ENCODE assay signal across 10 mouse cellular contexts in the genomic region with DNA sequence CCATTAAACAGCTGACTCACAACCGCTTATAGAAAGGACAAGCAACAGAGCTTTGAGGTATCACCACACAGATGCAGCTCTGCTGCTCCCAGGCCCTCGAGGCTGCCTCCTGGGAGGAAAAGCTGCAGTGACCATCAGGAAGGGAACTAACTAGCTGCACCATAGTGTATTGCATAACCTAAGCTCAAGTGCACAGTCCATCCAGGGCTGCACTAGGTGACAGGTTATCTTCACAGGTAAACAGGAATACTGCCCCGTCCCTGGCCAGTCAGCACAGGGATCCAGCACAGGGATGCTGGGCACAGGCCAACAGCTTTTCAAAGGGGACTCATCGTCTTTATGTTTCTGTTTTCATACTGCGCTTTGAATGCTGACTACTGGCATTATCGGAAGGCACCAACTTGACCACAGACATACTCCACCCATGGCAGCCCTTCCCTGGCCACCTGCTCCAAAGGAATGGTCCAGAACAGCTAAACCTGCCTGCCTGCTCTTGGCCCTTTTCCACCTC. TPM values are rescaled to one million over a fixed set of nuclear protein-coding genes. Genes with fewer than 3 reads are reported as not detected.
A peak's percentile ranks its signal among the peaks of the same experiment; 100 is the strongest.
DNase-seq lines count a peak whose midpoint lies in the region; ATAC-seq and TF ChIP-seq lines count a peak whose summit lies in the region.
"Had no signal": no experiment of that assay in that cellular context is flagged by ENCODE, and none has a peak within 500 bp of the region (broad histone marks: within the 10 kb centered on the region; RNA-seq: fewer than 3 reads in every experiment).

No protein-coding gene starts in this region.

- TF ChIP-seq CTCF in CH12.LX (conservative IDR thresholded peaks at IDR 0.05 in 1 of 2, IDR thresholded peaks at IDR 0.05 in 1 of 2; ENCODE audit: low read depth in 2 of 2, low read length in 2 of 2): no peak

- peaks cover 11% of the 10 kb centered on the region; the same call in 1 of the 2 replicates for H3K27me3 ChIP-seq in hindbrain, embryonic 10.5 days (ENCODE audit: insufficient read depth, poor library complexity, severe bottlenecking)
- 0 out of 2 replicates have a peak, but pooled peaks cover 2% of the 10 kb centered on the region for H3K27me3 ChIP-seq in hindbrain, embryonic 11.5 days (ENCODE audit: control insufficient read depth, insufficient read depth, low read length)
- H3K27me3 ChIP-seq in CH12.LX (replicated peaks): no peaks in the 10 kb centered on the region
- no peaks in the 10 kb centered on the region for H3K27me3 ChIP-seq in embryonic facial prominence, embryonic 14.5 days (replicated peaks; ENCODE audit: control insufficient read depth, insufficient read depth, low read length)
- H3K27me3 ChIP-seq in liver, embryonic 12.5 days (replicated peaks): no peaks in the 10 kb centered on the region
- H3K27me3 ChIP-seq in forebrain, embryonic 14.5 days (replicated peaks; ENCODE audit: control insufficient read depth, insufficient read depth, low read length): no peaks in the 10 kb centered on the region
- peaks cover 18% of the 10 kb centered on the region for H3K27me3 ChIP-seq in forebrain, embryonic 10.5 days (ENCODE audit: poor library complexity, severe bottlenecking)
- H3K27me3 ChIP-seq: forebrain, embryonic 12.5 days; Patski had no signal

- H3K79me2 ChIP-seq in CH12.LX (replicated peaks; ENCODE audit: control insufficient read depth, extremely low read depth, insufficient read depth, poor library complexity, severe bottlenecking): peaks cover 35% of the 10 kb centered on the region

- dilution Hi-C loops in CH12.LX (cut with MboI; ENCODE audit: extremely low pct_ligation_motif_present, extremely low pct_unique_long_range_greater_than_20kb, low sequenced_read_pairs): no loop called here

- H3K9ac ChIP-seq in hindbrain, embryonic 11.5 days (ENCODE audit: low read depth, low read length): no peak overlapping the region
- peak overlapping the region; percentile 87 for H3K9ac ChIP-seq in CH12.LX (ENCODE audit: insufficient read depth, low read depth)
- no peak overlapping the region for H3K9ac ChIP-seq in embryonic facial prominence, embryonic 14.5 days (ENCODE audit: low read depth, low read length)
- H3K9ac ChIP-seq in liver, embryonic 12.5 days: peak overlapping the region; percentile 93
- H3K9ac ChIP-seq in forebrain, embryonic 14.5 days (ENCODE audit: low read length): no peak overlapping the region
- H3K9ac ChIP-seq: forebrain, embryonic 12.5 days had no signal

- in situ Hi-C loops in CH12.LX (cut with MboI; ENCODE audit: low pct_ligation_motif_present, low pct_unique_long_range_greater_than_20kb, low sequenced_read_pairs): no loop called here

- no peak for ATAC-seq in hindbrain, embryonic 11.5 days (ENCODE audit: low FRiP score)
- ATAC-seq in embryonic facial prominence, embryonic 14.5 days (ENCODE audit: low read depth): no peak
- ATAC-seq in liver, embryonic 12.5 days: peak; percentile 20; the same call in 1 of the 2 replicates
- ATAC-seq in forebrain, embryonic 14.5 days: no peak
- ATAC-seq: Patski had no signal

- H3K4me2 ChIP-seq in hindbrain, embryonic 11.5 days (replicated peaks; ENCODE audit: low read depth, low read length): no peak overlapping the region
- peak overlapping the region; percentile 85 for H3K4me2 ChIP-seq in CH12.LX (ENCODE audit: insufficient read depth, low read depth, poor library complexity, severe bottlenecking)
- H3K4me2 ChIP-seq in embryonic facial prominence, embryonic 14.5 days (ENCODE audit: low read depth, low read length): peak overlapping the region; percentile 91; the same call in 1 of the 2 replicates
- H3K4me2 ChIP-seq in liver, embryonic 12.5 days: peak overlapping the region; percentile 86
- H3K4me2 ChIP-seq in forebrain, embryonic 14.5 days (ENCODE audit: low read length): no peak overlapping the region

- no peak for TF ChIP-seq RAD21 in CH12.LX (IDR thresholded peaks at IDR 0.05; ENCODE audit: low read depth, low read length)

- no peak for DNase-seq in hindbrain, embryonic 10.5 days (ENCODE audit: low spot score)
- DNase-seq in hindbrain, embryonic 11.5 days (ENCODE audit: low spot score): no peak
- no peak for DNase-seq in CH12.LX (ENCODE audit: extremely low read depth)
- no peak for DNase-seq in embryonic facial prominence, embryonic 14.5 days (ENCODE audit: low spot score)
- no peak for DNase-seq in right cerebral cortex, postnatal 10 days (ENCODE audit: low spot score in 2 of 2)
- no peak for DNase-seq in forebrain, embryonic 14.5 days (ENCODE audit: low spot score)
- DNase-seq in forebrain, embryonic 10.5 days (ENCODE audit: extremely low spot score, low spot score): no peak

- peaks cover 19% of the 10 kb centered on the region for H3K36me3 ChIP-seq in hindbrain, embryonic 10.5 days
- no peaks in the 10 kb centered on the region for H3K36me3 ChIP-seq in hindbrain, embryonic 11.5 days (ENCODE audit: control insufficient read depth, insufficient read depth, low read length)
- H3K36me3 ChIP-seq in CH12.LX (replicated peaks in 1 of 2; ENCODE audit: control insufficient read depth in 1 of 2, insufficient read depth in 1 of 2, low read length in 1 of 2): peaks cover 7 to 37% of the 10 kb centered on the region in 2 experiments
- peaks cover 11% of the 10 kb centered on the region for H3K36me3 ChIP-seq in embryonic facial prominence, embryonic 14.5 days (ENCODE audit: control insufficient read depth, insufficient read depth, low read length)
- H3K36me3 ChIP-seq in liver, embryonic 12.5 days: peaks cover 35% of the 10 kb centered on the region
- peaks cover 17% of the 10 kb centered on the region; the same call in 1 of the 2 replicates for H3K36me3 ChIP-seq in forebrain, embryonic 14.5 days (ENCODE audit: control insufficient read depth, insufficient read depth, low read length)
- peaks cover 19% of the 10 kb centered on the region for H3K36me3 ChIP-seq in forebrain, embryonic 10.5 days (replicated peaks)

- peak overlapping the region; percentile 1; the same call in 1 of the 2 replicates for H3K4me3 ChIP-seq in hindbrain, embryonic 10.5 days
- no peak overlapping the region for H3K4me3 ChIP-seq in hindbrain, embryonic 11.5 days (ENCODE audit: low read depth, low read length)
- H3K4me3 ChIP-seq in CH12.LX (replicated peaks in 1 of 3; ENCODE audit: low read depth in 2 of 3, low read length in 2 of 3, poor library complexity in 1 of 3): peak overlapping the region; percentile 75 to 94 (median 78)
- peak overlapping the region; percentile 75; the same call in 1 of the 2 replicates for H3K4me3 ChIP-seq in embryonic facial prominence, embryonic 14.5 days (ENCODE audit: low read depth, low read length)
- peak overlapping the region; percentile 72 for H3K4me3 ChIP-seq in liver, embryonic 12.5 days
- no peak overlapping the region for H3K4me3 ChIP-seq in forebrain, embryonic 14.5 days (ENCODE audit: low read depth, low read length)
- H3K4me3 ChIP-seq in forebrain, embryonic 10.5 days: no peak overlapping the region

- no peak for TF ChIP-seq POLR2A in CH12.LX (IDR thresholded peaks at IDR 0.05; ENCODE audit: low read depth, low read length)

- no peak overlapping the region for H3K27ac ChIP-seq in hindbrain, embryonic 10.5 days
- H3K27ac ChIP-seq in hindbrain, embryonic 11.5 days (ENCODE audit: low read depth, low read length): no peak overlapping the region
- peak overlapping the region; percentile 94 for H3K27ac ChIP-seq in CH12.LX (ENCODE audit: insufficient read depth, low read depth)
- H3K27ac ChIP-seq in embryonic facial prominence, embryonic 14.5 days (replicated peaks; ENCODE audit: low read depth, low read length): no peak overlapping the region
- peak overlapping the region; percentile 98 for H3K27ac ChIP-seq in liver, embryonic 12.5 days
- H3K27ac ChIP-seq in forebrain, embryonic 14.5 days (ENCODE audit: low read depth, low read length): no peak overlapping the region
- no peak overlapping the region for H3K27ac ChIP-seq in forebrain, embryonic 10.5 days
- H3K27ac ChIP-seq: forebrain, embryonic 12.5 days had no signal

- H3K4me1 ChIP-seq in hindbrain, embryonic 10.5 days (replicated peaks): peaks cover 36% of the 10 kb centered on the region
- H3K4me1 ChIP-seq in hindbrain, embryonic 11.5 days (replicated peaks; ENCODE audit: control insufficient read depth, insufficient read depth, low read length): no peaks in the 10 kb centered on the region; the same call in 1 of the 2 replicates
- H3K4me1 ChIP-seq in CH12.LX (ENCODE audit: control insufficient read depth in 1 of 2, insufficient read depth in 2 of 2): peaks cover 17 to 63% of the 10 kb centered on the region in 2 experiments
- peaks cover 15% of the 10 kb centered on the region for H3K4me1 ChIP-seq in embryonic facial prominence, embryonic 14.5 days (ENCODE audit: control insufficient read depth, insufficient read depth, low read length)
- peaks cover 72% of the 10 kb centered on the region for H3K4me1 ChIP-seq in liver, embryonic 12.5 days
- H3K4me1 ChIP-seq in forebrain, embryonic 14.5 days (ENCODE audit: control insufficient read depth, insufficient read depth, low read length): peaks cover 5% of the 10 kb centered on the region
- H3K4me1 ChIP-seq in forebrain, embryonic 10.5 days: peaks cover 32% of the 10 kb centered on the region

- 89% methylated on average over 6 of the region's 6 CpGs for WGBS in hindbrain, embryonic 10.5 days
- WGBS in hindbrain, embryonic 11.5 days: 89% methylated on average over 6 of the region's 6 CpGs
- WGBS in embryonic facial prominence, embryonic 14.5 days: 78% methylated on average over 6 of the region's 6 CpGs
- 52% methylated on average over 6 of the region's 6 CpGs for WGBS in liver, embryonic 12.5 days (ENCODE audit: insufficient replicate concordance)
- WGBS in forebrain, embryonic 14.5 days: 89% methylated on average over 6 of the region's 6 CpGs
- WGBS in forebrain, embryonic 10.5 days: 93% methylated on average over 6 of the region's 6 CpGs

- no peaks in the 10 kb centered on the region for H3K9me3 ChIP-seq in hindbrain, embryonic 10.5 days
- no peaks in the 10 kb centered on the region for H3K9me3 ChIP-seq in hindbrain, embryonic 11.5 days (ENCODE audit: control insufficient read depth, low read length)
- H3K9me3 ChIP-seq in CH12.LX (replicated peaks; ENCODE audit: low read length): no peaks in the 10 kb centered on the region
- H3K9me3 ChIP-seq in embryonic facial prominence, embryonic 14.5 days (ENCODE audit: control insufficient read depth, low read length): no peaks in the 10 kb centered on the region
- H3K9me3 ChIP-seq in liver, embryonic 12.5 days (replicated peaks): no peaks in the 10 kb centered on the region
- no peaks in the 10 kb centered on the region for H3K9me3 ChIP-seq in forebrain, embryonic 14.5 days (replicated peaks; ENCODE audit: control insufficient read depth, low read length)
- H3K9me3 ChIP-seq in forebrain, embryonic 10.5 days: no peaks in the 10 kb centered on the region
- H3K9me3 ChIP-seq: forebrain, embryonic 12.5 days had no signal

- no peak for TF ChIP-seq EP300 in CH12.LX (IDR thresholded peaks at IDR 0.05; ENCODE audit: low read length)

RNA-seq across cellular contexts. Expression of a gene that starts 2.3 kb away (rescaled TPM):
- polyA plus RNA-seq in hindbrain, embryonic 10.5 days (2016; fragmentation: Nextera tagmentation; extraction: Ambion mirVana): 7.9 and 8.1 TPM in 2 replicates
- polyA plus RNA-seq in hindbrain, embryonic 11.5 days (2014; fragmentation: Nextera tagmentation; extraction: Ambion mirVana): 5.0 and 6.8 TPM in 2 replicates
- 10.3 and 11.4 TPM in 2 replicates for total RNA-seq in CH12.LX (2012; rRNA removed)
- total RNA-seq in CH12.LX (2014; rRNA removed): 2.8 and 4.3 TPM in 2 replicates
- polyA plus RNA-seq in CH12.LX (2012; ENCODE audit: insufficient read length, low read depth): 16.1 and 23.4 TPM in 2 replicates
- polyA plus RNA-seq in embryonic facial prominence, embryonic 14.5 days (2014; fragmentation: Nextera tagmentation; extraction: Ambion mirVana): 14.2 and 18.6 TPM in 2 replicates
- 28.6 and 30.5 TPM in 2 replicates for polyA plus RNA-seq in liver, embryonic 12.5 days (2016; fragmentation: Nextera tagmentation; extraction: Ambion mirVana)
- polyA plus RNA-seq in forebrain, embryonic 14.5 days (2014; fragmentation: Nextera tagmentation; extraction: Ambion mirVana): 3.8 and 4.9 TPM in 2 replicates
- polyA plus RNA-seq in forebrain, embryonic 10.5 days (2016; fragmentation: Nextera tagmentation; extraction: Ambion mirVana): 4.6 and 6.6 TPM in 2 replicates

RNA-seq across cellular contexts. Expression of a gene that starts 25.9 kb away (rescaled TPM):
- 0.77 and 1.7 TPM in 2 replicates for polyA plus RNA-seq in hindbrain, embryonic 10.5 days (2016; fragmentation: Nextera tagmentation; extraction: Ambion mirVana)
- 3.2 and 3.8 TPM in 2 replicates for polyA plus RNA-seq in hindbrain, embryonic 11.5 days (2014; fragmentation: Nextera tagmentation; extraction: Ambion mirVana)
- 13.0 and 15.7 TPM in 2 replicates for total RNA-seq in CH12.LX (2012; rRNA removed)
- total RNA-seq in CH12.LX (2014; rRNA removed): 4.3 and 5.5 TPM in 2 replicates
- 25.7 and 37.6 TPM in 2 replicates for polyA plus RNA-seq in CH12.LX (2012; ENCODE audit: insufficient read length, low read depth)
- polyA plus RNA-seq in embryonic facial prominence, embryonic 14.5 days (2014; fragmentation: Nextera tagmentation; extraction: Ambion mirVana): 3.6 and 4.1 TPM in 2 replicates
- polyA plus RNA-seq in liver, embryonic 12.5 days (2016; fragmentation: Nextera tagmentation; extraction: Ambion mirVana): 5.0 and 7.1 TPM in 2 replicates
- 1.2 and 2.4 TPM in 2 replicates for polyA plus RNA-seq in forebrain, embryonic 14.5 days (2014; fragmentation: Nextera tagmentation; extraction: Ambion mirVana)
- polyA plus RNA-seq in forebrain, embryonic 10.5 days (2016; fragmentation: Nextera tagmentation; extraction: Ambion mirVana): 2.1 TPM in 2 replicates

RNA-seq across cellular contexts. Expression of a gene that starts 28.9 kb away (rescaled TPM):
- polyA plus RNA-seq in hindbrain, embryonic 10.5 days (2016; fragmentation: Nextera tagmentation; extraction: Ambion mirVana): 50.7 and 68.0 TPM in 2 replicates
- 57.7 and 61.7 TPM in 2 replicates for polyA plus RNA-seq in hindbrain, embryonic 11.5 days (2014; fragmentation: Nextera tagmentation; extraction: Ambion mirVana)
- 43.8 and 67.7 TPM in 2 replicates for total RNA-seq in CH12.LX (2012; rRNA removed)
- total RNA-seq in CH12.LX (2014; rRNA removed): 77.4 and 84.2 TPM in 2 replicates
- 140 and 204 TPM in 2 replicates for polyA plus RNA-seq in CH12.LX (2012; ENCODE audit: insufficient read length, low read depth)
- 34.7 and 42.7 TPM in 2 replicates for polyA plus RNA-seq in embryonic facial prominence, embryonic 14.5 days (2014; fragmentation: Nextera tagmentation; extraction: Ambion mirVana)
- 59.5 and 62.4 TPM in 2 replicates for polyA plus RNA-seq in liver, embryonic 12.5 days (2016; fragmentation: Nextera tagmentation; extraction: Ambion mirVana)
- 34.1 and 37.8 TPM in 2 replicates for polyA plus RNA-seq in forebrain, embryonic 14.5 days (2014; fragmentation: Nextera tagmentation; extraction: Ambion mirVana)
- 76.4 and 78.6 TPM in 2 replicates for polyA plus RNA-seq in forebrain, embryonic 10.5 days (2016; fragmentation: Nextera tagmentation; extraction: Ambion mirVana)

RNA-seq across cellular contexts. Expression of a gene that starts 31.8 kb away (rescaled TPM):
- polyA plus RNA-seq in hindbrain, embryonic 10.5 days (2016; fragmentation: Nextera tagmentation; extraction: Ambion mirVana): 3.0 and 3.1 TPM in 2 replicates
- 1.4 and 2.2 TPM in 2 replicates for polyA plus RNA-seq in hindbrain, embryonic 11.5 days (2014; fragmentation: Nextera tagmentation; extraction: Ambion mirVana)
- total RNA-seq in CH12.LX (2012; rRNA removed) (not detected in 2 replicates), CH12.LX (2014; rRNA removed) (not detected in 2 replicates)
- not detected in 2 replicates for polyA plus RNA-seq in CH12.LX (2012; ENCODE audit: insufficient read length, low read depth)
- polyA plus RNA-seq in embryonic facial prominence, embryonic 14.5 days (2014; fragmentation: Nextera tagmentation; extraction: Ambion mirVana): 1.2 and 1.3 TPM in 2 replicates
- polyA plus RNA-seq in liver, embryonic 12.5 days (2016; fragmentation: Nextera tagmentation; extraction: Ambion mirVana): 40.9 and 44.2 TPM in 2 replicates
- 0.47 and 0.94 TPM in 2 replicates for polyA plus RNA-seq in forebrain, embryonic 14.5 days (2014; fragmentation: Nextera tagmentation; extraction: Ambion mirVana)
- polyA plus RNA-seq in forebrain, embryonic 10.5 days (2016; fragmentation: Nextera tagmentation; extraction: Ambion mirVana): 2.5 and 3.2 TPM in 2 replicates
- polyA plus RNA-seq: Patski had no signal

RNA-seq across cellular contexts. Expression of a gene that starts 41.2 kb away (rescaled TPM):
- 1,080 and 1,309 TPM in 2 replicates for polyA plus RNA-seq in hindbrain, embryonic 10.5 days (2016; fragmentation: Nextera tagmentation; extraction: Ambion mirVana)
- 1,125 and 1,154 TPM in 2 replicates for polyA plus RNA-seq in hindbrain, embryonic 11.5 days (2014; fragmentation: Nextera tagmentation; extraction: Ambion mirVana)
- 558 and 652 TPM in 2 replicates for total RNA-seq in CH12.LX (2012; rRNA removed)
- total RNA-seq in CH12.LX (2014; rRNA removed): 838 and 876 TPM in 2 replicates
- 649 and 743 TPM in 2 replicates for polyA plus RNA-seq in CH12.LX (2012; ENCODE audit: insufficient read length, low read depth)
- 1,063 and 1,144 TPM in 2 replicates for polyA plus RNA-seq in embryonic facial prominence, embryonic 14.5 days (2014; fragmentation: Nextera tagmentation; extraction: Ambion mirVana)
- 896 and 933 TPM in 2 replicates for polyA plus RNA-seq in liver, embryonic 12.5 days (2016; fragmentation: Nextera tagmentation; extraction: Ambion mirVana)
- polyA plus RNA-seq in forebrain, embryonic 14.5 days (2014; fragmentation: Nextera tagmentation; extraction: Ambion mirVana): 808 and 818 TPM in 2 replicates
- 1,473 and 1,500 TPM in 2 replicates for polyA plus RNA-seq in forebrain, embryonic 10.5 days (2016; fragmentation: Nextera tagmentation; extraction: Ambion mirVana)

Comparison
In these comparisons a context has a peak if more than half of its experiments do, and no peak if none do; other contexts are left out.
1. H3K4me3 ChIP-seq: peak in hindbrain, embryonic 10.5 days (single experiment), CH12.LX (3 of 3), embryonic facial prominence, embryonic 14.5 days (single experiment) and liver, embryonic 12.5 days (single experiment); none in hindbrain, embryonic 11.5 days (single experiment), forebrain, embryonic 14.5 days (single experiment) and forebrain, embryonic 10.5 days (single experiment).
2. H3K27ac ChIP-seq: peak in CH12.LX (single experiment) and liver, embryonic 12.5 days (single experiment); none in hindbrain, embryonic 10.5 days (single experiment), hindbrain, embryonic 11.5 days (single experiment), embryonic facial prominence, embryonic 14.5 days (single experiment), forebrain, embryonic 14.5 days (single experiment) and forebrain, embryonic 10.5 days (single experiment).
3. H3K4me2 ChIP-seq: peak in CH12.LX (single experiment), embryonic facial prominence, embryonic 14.5 days (single experiment) and liver, embryonic 12.5 days (single experiment); none in hindbrain, embryonic 11.5 days (single experiment) and forebrain, embryonic 14.5 days (single experiment).
4. H3K9ac ChIP-seq: peak in CH12.LX (single experiment) and liver, embryonic 12.5 days (single experiment); none in hindbrain, embryonic 11.5 days (single experiment), embryonic facial prominence, embryonic 14.5 days (single experiment) and forebrain, embryonic 14.5 days (single experiment).